Mouse (Mus musculus) brain, embryonic 14.5 days (tissue): ENCODE results near the gene Tmcc3.

Source experiments
- CTCF ChIP-seq: fragments of 200-500 bp; IDR thresholded peaks from 2 replicates; pipeline ENCODE4 v1.5.1; 2012; ENCODE audit warnings: inconsistent platforms, mild to moderate bottlenecking, moderate library complexity, borderline replicate concordance; ENCODE audit not compliant: insufficient read depth, insufficient read length; ENCODE audit errors: extremely low read depth
- POLR2A ChIP-seq: fragments of 200-500 bp; IDR thresholded peaks from 2 replicates; pipeline ENCODE4 v1.6.1; 2012; ENCODE audit warnings: mild to moderate bottlenecking, inconsistent platforms, borderline replicate concordance; ENCODE audit not compliant: poor library complexity, insufficient read depth, insufficient read length, severe bottlenecking; ENCODE audit errors: extremely low read depth

- TF ChIP-seq POLR2A (no peak), CTCF (no peak)
These were observed 93.7 kb downstream of the Tmcc3 start for GRCm38 (mm10) chr10:94405456-94405855.
